Mouse (Mus musculus): ENCODE data around the gene Nt5dc3. TPM values are rescaled to one million over a fixed set of nuclear protein-coding genes. Genes with fewer than 3 reads are reported as not detected.
A peak's percentile ranks its signal among the peaks of the same experiment; 100 is the strongest.

Gene Nt5dc3
- total and polyA plus RNA-seq, 2 experiments from 2014 or later = 13.2 to 56.2 TPM

GRCm38 (mm10) chr10:86755816-86756502 lies 22.8 kb upstream of the Nt5dc3 start:
- DNase-seq (ENCODE audit: low spot score) = no peak

GRCm38 (mm10) chr10:86757724-86758123 lies 21.1 kb upstream of the Nt5dc3 start:
- no peaks in the 10 kb centered on the region for H3K4me1 ChIP-seq (ENCODE audit: insufficient read depth, low read length)
- ATAC-seq (ENCODE audit: low FRiP score) = no peak
- 97% methylated on average over 1 of the region's 1 CpGs for WGBS

More at GRCm38 (mm10) chr10:86755816-86756502, 22.8 kb upstream of the Nt5dc3 start:
- no peak overlapping the region for H3K9ac ChIP-seq (replicated peaks; ENCODE audit: low read length, poor library complexity, severe bottlenecking)
- no peak overlapping the region for H3K4me3 ChIP-seq (ENCODE audit: low read depth, low read length)
- no peaks in the 10 kb centered on the region for H3K36me3 ChIP-seq (ENCODE audit: insufficient read depth, low read length)
- H3K4me2 ChIP-seq (ENCODE audit: low read depth, low read length, poor library complexity, severe bottlenecking) = no peak overlapping the region
- ATAC-seq (ENCODE audit: low FRiP score) = no peak
- H3K27ac ChIP-seq (ENCODE audit: low read depth, low read length) = no peak overlapping the region
- H3K27me3 ChIP-seq (ENCODE audit: insufficient read depth, low read length) = no peaks in the 10 kb centered on the region
- WGBS = 81% methylated on average over 6 of the region's 6 CpGs
- no peaks in the 10 kb centered on the region for H3K9me3 ChIP-seq (ENCODE audit: low read length)
- TF ChIP-seq CTCF (IDR thresholded peaks at IDR 0.05) = no peak
- no peaks in the 10 kb centered on the region for H3K4me1 ChIP-seq (ENCODE audit: insufficient read depth, low read length)

GRCm38 (mm10) chr10:86758211-86758610 lies 20.6 kb upstream of the Nt5dc3 start:
- H3K9me3 ChIP-seq (ENCODE audit: low read length) = no peaks in the 10 kb centered on the region
- H3K4me2 ChIP-seq (ENCODE audit: low read depth, low read length, poor library complexity, severe bottlenecking) = no peak overlapping the region
- WGBS = 90% methylated on average over 6 of the region's 6 CpGs
- no peak overlapping the region for H3K4me3 ChIP-seq (ENCODE audit: low read depth, low read length)
- H3K27me3 ChIP-seq (ENCODE audit: insufficient read depth, low read length) = no peaks in the 10 kb centered on the region
- no peak overlapping the region for H3K27ac ChIP-seq (ENCODE audit: low read depth, low read length)
- TF ChIP-seq CTCF (IDR thresholded peaks at IDR 0.05) = no peak
- ATAC-seq (ENCODE audit: low FRiP score) = no peak
- no peaks in the 10 kb centered on the region for H3K36me3 ChIP-seq (ENCODE audit: insufficient read depth, low read length)
- no peaks in the 10 kb centered on the region for H3K4me1 ChIP-seq (ENCODE audit: insufficient read depth, low read length)
- H3K9ac ChIP-seq (replicated peaks; ENCODE audit: low read length, poor library complexity, severe bottlenecking) = no peak overlapping the region
- no peak for DNase-seq (ENCODE audit: low spot score)

More at GRCm38 (mm10) chr10:86757724-86758123, 21.1 kb upstream of the Nt5dc3 start:
- Histone ChIP-seq H3K27me3 (ENCODE audit: insufficient read depth, low read length) (no peaks in the 10 kb centered on the region), H3K4me3 (ENCODE audit: low read depth, low read length) (no peak overlapping the region), H3K9me3 (ENCODE audit: low read length) (no peaks in the 10 kb centered on the region), H3K4me2 (ENCODE audit: low read depth, low read length, poor library complexity, severe bottlenecking) (no peak overlapping the region), H3K9ac (replicated peaks; ENCODE audit: low read length, poor library complexity, severe bottlenecking) (no peak overlapping the region), H3K27ac (ENCODE audit: low read depth, low read length) (no peak overlapping the region), H3K36me3 (ENCODE audit: insufficient read depth, low read length) (no peaks in the 10 kb centered on the region)
- DNase-seq (ENCODE audit: low spot score) = no peak
- TF ChIP-seq CTCF (IDR thresholded peaks at IDR 0.05) = no peak

- no peak for TF ChIP-seq CTCF (IDR thresholded peaks at IDR 0.05)
- Histone ChIP-seq H3K9ac (replicated peaks; ENCODE audit: low read length, poor library complexity, severe bottlenecking) (no peak overlapping the region), H3K9me3 (ENCODE audit: low read length) (no peaks in the 10 kb centered on the region), H3K27me3 (ENCODE audit: insufficient read depth, low read length) (no peaks in the 10 kb centered on the region), H3K27ac (ENCODE audit: low read depth, low read length) (no peak overlapping the region), H3K4me3 (ENCODE audit: low read depth, low read length) (no peak overlapping the region), H3K4me2 (ENCODE audit: low read depth, low read length, poor library complexity, severe bottlenecking) (no peak overlapping the region), H3K36me3 (ENCODE audit: insufficient read depth, low read length) (no peaks in the 10 kb centered on the region), H3K4me1 (ENCODE audit: insufficient read depth, low read length) (no peaks in the 10 kb centered on the region)
- ATAC-seq (ENCODE audit: low FRiP score) = peak; percentile 24; the same call in 1 of the 2 replicates
- 75% methylated on average over 1 of the region's 1 CpGs for WGBS
- no peak for DNase-seq (ENCODE audit: low spot score)
These were observed 17.6 kb upstream of the Nt5dc3 start for GRCm38 (mm10) chr10:86761236-86761635.

GRCm38 (mm10) chr10:86761722-86762383 lies 17.0 kb upstream of the Nt5dc3 start:
- Histone ChIP-seq H3K4me2 (ENCODE audit: low read depth, low read length, poor library complexity, severe bottlenecking) (no peak overlapping the region), H3K9me3 (ENCODE audit: low read length) (no peaks in the 10 kb centered on the region), H3K27me3 (ENCODE audit: insufficient read depth, low read length) (no peaks in the 10 kb centered on the region), H3K27ac (ENCODE audit: low read depth, low read length) (no peak overlapping the region), H3K36me3 (ENCODE audit: insufficient read depth, low read length) (no peaks in the 10 kb centered on the region), H3K4me3 (ENCODE audit: low read depth, low read length) (no peak overlapping the region), H3K4me1 (ENCODE audit: insufficient read depth, low read length) (no peaks in the 10 kb centered on the region), H3K9ac (replicated peaks; ENCODE audit: low read length, poor library complexity, severe bottlenecking) (no peak overlapping the region)
- 44% methylated on average over 7 of the region's 7 CpGs for WGBS
- peak; percentile 42 for DNase-seq (ENCODE audit: low spot score)
- ATAC-seq (ENCODE audit: low FRiP score) = peak; percentile 60; the same call in 1 of the 2 replicates
- no peak for TF ChIP-seq CTCF (IDR thresholded peaks at IDR 0.05)

- Histone ChIP-seq H3K27me3 (ENCODE audit: insufficient read depth, low read length) (no peaks in the 10 kb centered on the region), H3K4me1 (ENCODE audit: insufficient read depth, low read length) (no peaks in the 10 kb centered on the region), H3K4me3 (ENCODE audit: low read depth, low read length) (no peak overlapping the region), H3K9ac (replicated peaks; ENCODE audit: low read length, poor library complexity, severe bottlenecking) (no peak overlapping the region), H3K36me3 (ENCODE audit: insufficient read depth, low read length) (no peaks in the 10 kb centered on the region), H3K27ac (ENCODE audit: low read depth, low read length) (no peak overlapping the region), H3K9me3 (ENCODE audit: low read length) (no peaks in the 10 kb centered on the region), H3K4me2 (ENCODE audit: low read depth, low read length, poor library complexity, severe bottlenecking) (no peak overlapping the region)
- TF ChIP-seq CTCF (IDR thresholded peaks at IDR 0.05) = no peak
- ATAC-seq (ENCODE audit: low FRiP score) (0 out of 2 replicates have a peak, but pooled peaks have one; percentile 28), DNase-seq (ENCODE audit: low spot score) (no peak)
- WGBS = 71% methylated on average over 3 of the region's 3 CpGs
These were observed 16.4 kb upstream of the Nt5dc3 start for GRCm38 (mm10) chr10:86762384-86762730.
